Mouse (Mus musculus): ENCODE results near the gene Smco1. TPM values are rescaled to one million over a fixed set of nuclear protein-coding genes. Genes with fewer than 3 reads are reported as not detected.

Gene Smco1
- total RNA-seq, 2 experiments from 2014 or later, result 0.18 to 0.97 TPM

DNA sequence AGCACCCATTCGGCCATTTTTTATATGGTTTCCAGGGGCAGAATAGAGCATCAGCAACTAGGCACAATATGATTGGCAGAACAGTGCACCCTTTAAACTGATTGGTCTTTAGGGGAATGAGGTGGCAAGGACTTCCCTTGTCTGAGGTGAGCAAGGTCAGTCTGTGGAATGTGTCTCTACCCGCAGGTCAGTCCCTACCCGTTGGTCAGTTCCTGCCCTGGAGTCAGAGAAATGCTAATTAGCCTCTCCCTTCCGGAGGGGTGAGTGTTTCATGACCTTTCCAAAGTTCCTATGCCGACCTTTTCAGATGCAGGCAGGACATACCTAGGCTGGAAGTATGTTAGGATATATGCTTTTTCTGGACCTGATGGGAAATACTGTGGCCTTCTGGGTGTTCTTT, 41.1 kb downstream of the Smco1 start:
- no peak for DNase-seq

DNA sequence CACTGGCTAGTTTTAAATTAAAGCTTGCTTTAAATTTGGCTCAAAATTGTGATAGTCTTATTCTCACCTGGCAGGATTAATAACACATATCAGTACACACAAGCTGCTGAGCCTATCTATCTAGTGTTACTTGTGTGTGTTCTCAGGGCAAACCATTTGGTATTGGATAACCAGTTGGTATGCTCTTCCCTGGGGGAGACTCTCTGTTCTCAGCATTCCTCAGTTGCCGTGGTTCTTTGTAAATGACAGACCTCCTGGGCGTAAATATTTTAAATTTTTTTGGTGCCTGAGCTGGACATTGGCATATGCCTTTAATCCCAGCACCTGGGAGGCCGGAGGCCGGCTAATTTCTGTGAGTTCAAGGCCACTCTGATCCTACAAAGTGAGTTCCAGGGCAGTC, 41.6 kb downstream of the Smco1 start:
- no peak for DNase-seq

DNA sequence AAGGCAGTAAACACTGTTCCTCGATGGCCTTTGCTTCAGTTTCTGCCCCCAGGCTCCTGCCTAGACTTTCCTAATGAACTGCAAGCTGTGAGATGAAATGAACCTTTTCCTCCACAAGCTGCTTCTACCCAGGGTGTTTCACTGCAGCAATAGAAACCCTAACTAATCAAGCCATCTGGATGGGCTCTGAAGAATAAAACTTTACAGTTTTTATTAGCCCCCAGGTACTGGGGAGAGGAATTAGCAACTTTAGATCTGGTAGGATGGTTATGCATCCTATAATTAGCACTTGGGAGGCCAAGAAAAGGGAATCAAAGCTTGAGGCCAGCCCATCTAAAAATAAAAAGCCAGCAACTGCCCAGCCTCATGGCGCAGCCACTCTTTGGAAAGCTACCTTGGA, 45.3 kb downstream of the Smco1 start:
- DNase-seq, result no peak

DNA sequence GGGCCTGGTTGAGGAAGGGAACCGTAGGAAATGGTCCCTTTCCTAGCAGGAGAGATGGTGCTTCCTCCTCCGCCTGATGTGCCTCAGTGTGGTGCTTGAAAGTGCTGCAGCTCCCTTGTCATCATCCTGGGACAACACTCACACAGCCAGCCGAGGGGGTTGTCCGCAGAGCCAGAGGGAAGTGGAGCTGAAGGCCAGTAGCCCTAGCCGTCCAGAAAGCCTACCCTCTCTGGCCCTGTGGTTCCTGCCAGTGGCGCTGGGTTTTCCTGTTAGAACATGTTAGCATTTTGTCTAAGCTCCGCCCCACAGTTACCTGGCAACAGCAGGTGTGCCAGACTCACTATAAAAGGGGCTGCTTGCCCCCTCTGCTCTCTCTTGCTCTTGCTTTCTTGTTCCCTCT, 52.7 kb downstream of the Smco1 start:
- no peak for DNase-seq

Small RNA genes within 50 kb of the gene (microRNA-seq; reads per million reads assigned to microRNA genes)
- not detected for gene Mir1946a

Other genes with a start within 250 kb of the Smco1 start
- 10 to 100 TPM; 47.5 to 50.3 TPM for gene Pak2, start 192.1 kb upstream of the Smco1 start, total RNA-seq (2021)
- gene Pigx, start 171.7 kb upstream of the Smco1 start, total RNA-seq (2021), result 10 to 100 TPM; 34.1 to 35.0 TPM
- 10 to 100 TPM; 10.8 to 11.2 TPM for gene Cep19, start 171.7 kb upstream of the Smco1 start, total RNA-seq (2021)
- 10 to 100 TPM; 11.0 to 16.4 TPM for gene Nrros, start 105.9 kb upstream of the Smco1 start, total RNA-seq (2021)
- gene Bex6, start 91.6 kb upstream of the Smco1 start, total RNA-seq (2021), result not detected
- 10 to 100 TPM; 18.2 to 20.0 TPM for gene Fbxo45, start 24.3 kb upstream of the Smco1 start, total RNA-seq (2021)
- 10 to 100 TPM; 12.3 to 13.9 TPM for gene Wdr53, start 24.2 kb upstream of the Smco1 start, total RNA-seq (2021)
- 10 to 100 TPM; 20.6 to 21.3 TPM for gene Rnf168, start 6.0 kb downstream of the Smco1 start, total RNA-seq (2021)
- gene Ubxn7, start 60.8 kb downstream of the Smco1 start, total RNA-seq (2021), result 10 to 100 TPM; 50.6 to 61.5 TPM
- gene Tm4sf19, start 129.0 kb downstream of the Smco1 start, total RNA-seq (2021), result under 1 TPM in 1 of 2 experiments, not detected in 1; 0.42 TPM
- 1 to 10 TPM; 5.8 to 6.0 TPM for gene Tctex1d2, start 148.2 kb downstream of the Smco1 start, total RNA-seq (2021)
- 10 to 100 TPM; 73.1 to 78.1 TPM for gene Pcyt1a, start 159.5 kb downstream of the Smco1 start, total RNA-seq (2021)
- not detected for gene Slc51a, start 216.4 kb downstream of the Smco1 start, total RNA-seq (2021)
- not detected for gene Zdhhc19, start 224.8 kb downstream of the Smco1 start, total RNA-seq (2021)